Mouse (Mus musculus): ENCODE measurements around the gene Tmem126b. TPM values are rescaled to one million over a fixed set of nuclear protein-coding genes. Genes with fewer than 3 reads are reported as not detected.

Tmem126b gene
- total RNA-seq (2023), result 1 to 10 TPM; 6.5 to 7.2 TPM

DNA sequence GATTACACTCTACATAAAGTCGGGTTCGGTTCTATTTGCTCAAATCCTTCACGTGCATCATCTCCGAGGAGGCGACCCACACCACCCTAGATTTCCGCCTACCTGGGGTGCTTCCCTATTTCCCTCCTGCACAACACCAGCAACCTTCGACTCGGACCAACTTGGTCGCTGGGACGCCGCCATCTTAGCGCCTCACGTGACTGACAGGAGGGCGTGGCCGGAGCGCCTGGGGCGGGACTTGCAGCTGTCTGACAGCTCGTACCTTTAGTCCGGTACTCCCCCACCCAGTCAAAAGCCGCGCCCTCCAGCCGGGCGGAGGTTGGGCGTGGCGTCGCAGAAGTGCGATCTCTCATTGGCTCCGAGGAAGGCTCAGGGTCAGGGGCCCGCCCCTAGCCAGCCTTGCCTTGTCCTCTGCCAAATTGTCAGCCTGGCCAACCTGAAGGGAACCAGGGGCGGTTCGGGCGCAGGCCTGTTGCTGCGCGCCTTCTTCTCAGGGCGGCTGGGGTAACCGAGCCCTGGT lies at the start of gene Tmem126b:
TSS of gene Tmem126b (minus strand) at position 209 of the 520 bp plus-strand sequence.

DNA sequence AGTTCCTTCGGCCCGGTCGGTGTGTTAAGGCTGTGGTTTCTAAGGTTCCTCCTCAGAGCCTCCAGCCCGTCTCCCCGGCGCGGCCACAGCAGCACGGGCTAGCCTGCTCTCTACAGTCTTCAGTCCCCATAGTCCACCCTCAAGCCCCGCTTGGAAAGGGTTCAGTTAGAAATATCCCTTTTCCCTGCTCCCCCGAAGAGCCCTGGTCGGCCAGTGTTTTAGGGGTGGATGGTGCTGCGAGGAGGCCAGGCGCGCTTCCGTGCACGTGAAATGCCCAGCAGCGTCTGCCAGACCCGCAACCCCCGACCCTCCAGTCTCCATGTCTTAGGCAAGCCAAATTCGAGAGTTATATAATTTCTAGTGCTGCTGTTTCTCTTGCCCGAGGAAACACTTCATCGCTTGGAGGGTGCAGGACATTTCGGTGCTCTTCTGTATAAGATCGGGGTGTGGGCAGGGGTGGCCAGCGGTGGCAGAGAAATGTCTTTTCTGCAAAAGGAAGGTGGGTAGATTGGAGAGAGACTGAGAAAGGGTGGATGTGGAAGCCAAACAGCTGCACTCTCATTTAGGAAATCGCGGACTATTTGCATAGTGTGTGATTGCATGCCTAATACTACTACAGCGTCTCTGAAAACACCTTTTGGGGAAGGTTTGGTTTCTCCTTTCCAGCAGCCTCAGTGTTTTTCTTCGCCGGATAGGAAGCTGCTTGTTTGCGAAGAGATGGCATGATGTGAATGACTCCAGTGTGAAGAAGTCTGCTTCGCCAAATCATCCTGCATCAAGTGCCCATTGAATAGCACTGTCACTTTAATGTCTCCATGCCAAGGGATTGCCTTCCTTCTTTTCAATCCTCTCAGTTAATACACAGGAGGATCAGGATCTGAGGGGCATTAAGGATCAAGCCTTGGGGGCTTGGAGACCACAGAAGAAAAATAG lies 778 bp upstream of the Tmem126b start, which contains the start of gene Dlg2:
TSS of gene Dlg2 (plus strand) at position 360 of the 933 bp plus-strand sequence.

DNA sequence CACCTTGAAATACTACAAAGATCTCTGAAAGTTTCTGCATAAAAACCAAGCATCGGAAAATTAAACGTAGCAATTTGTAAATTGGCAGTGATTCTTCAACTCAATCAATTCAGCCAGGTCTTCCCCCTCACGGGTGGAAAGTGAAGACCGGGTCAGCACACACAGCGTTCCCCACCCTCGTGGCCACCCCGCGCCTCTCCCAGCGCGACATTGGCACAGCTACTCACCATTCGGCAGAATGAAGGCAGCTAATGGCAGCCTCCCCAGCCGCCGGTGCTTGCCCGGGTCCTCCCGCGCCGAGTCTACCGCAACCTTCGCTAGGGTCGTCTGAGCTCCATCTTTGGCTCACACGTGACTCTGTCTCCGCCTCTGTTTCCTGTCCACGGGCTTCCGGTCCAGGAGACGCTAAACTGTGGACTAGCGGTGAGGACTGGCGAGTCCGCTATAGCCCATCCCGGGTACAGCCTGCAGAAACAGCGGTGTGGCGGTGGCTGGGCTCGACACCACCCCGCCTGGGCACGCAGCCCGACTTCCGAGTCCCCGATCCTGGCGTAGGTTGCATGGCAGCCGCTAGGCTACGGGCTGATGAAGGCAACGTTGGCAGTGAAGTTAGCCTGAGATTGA lies 18.8 kb downstream of the Tmem126b start, which contains the start of gene Tmem126a:
TSS of gene Tmem126a (minus strand) at position 385 of the 624 bp plus-strand sequence.

DNA sequence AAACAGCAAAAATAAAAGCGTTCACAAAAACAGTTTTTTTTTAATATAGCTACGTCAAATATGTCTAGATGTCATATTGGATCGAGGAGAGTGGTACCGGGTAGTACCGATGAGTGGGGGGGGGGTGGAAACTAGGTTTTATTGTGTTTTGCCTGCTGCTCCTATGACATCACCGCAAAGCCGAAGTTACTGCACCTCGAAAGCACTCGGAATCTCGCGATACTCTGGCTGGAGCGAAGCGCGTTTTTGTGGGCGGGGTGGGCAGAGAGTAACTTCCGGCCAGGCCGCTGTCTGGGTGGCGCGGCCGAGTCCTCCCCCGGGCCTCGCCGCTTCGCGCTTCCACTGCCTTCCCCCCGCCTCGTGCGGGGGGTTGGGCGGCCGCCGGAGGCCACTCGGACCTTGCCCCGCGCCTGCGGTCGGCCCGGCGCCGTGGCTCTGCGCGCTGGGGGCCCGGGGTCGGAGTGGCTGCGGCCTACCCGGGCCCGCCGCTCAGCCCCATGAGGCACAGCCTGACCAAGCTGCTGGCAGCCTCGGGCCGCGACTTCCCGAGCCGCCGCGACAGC lies 33.2 kb downstream of the Tmem126b start, which contains the start of gene Crebzf:
TSS of gene Crebzf (plus strand) at position 212 of the 563 bp plus-strand sequence.

DNA sequence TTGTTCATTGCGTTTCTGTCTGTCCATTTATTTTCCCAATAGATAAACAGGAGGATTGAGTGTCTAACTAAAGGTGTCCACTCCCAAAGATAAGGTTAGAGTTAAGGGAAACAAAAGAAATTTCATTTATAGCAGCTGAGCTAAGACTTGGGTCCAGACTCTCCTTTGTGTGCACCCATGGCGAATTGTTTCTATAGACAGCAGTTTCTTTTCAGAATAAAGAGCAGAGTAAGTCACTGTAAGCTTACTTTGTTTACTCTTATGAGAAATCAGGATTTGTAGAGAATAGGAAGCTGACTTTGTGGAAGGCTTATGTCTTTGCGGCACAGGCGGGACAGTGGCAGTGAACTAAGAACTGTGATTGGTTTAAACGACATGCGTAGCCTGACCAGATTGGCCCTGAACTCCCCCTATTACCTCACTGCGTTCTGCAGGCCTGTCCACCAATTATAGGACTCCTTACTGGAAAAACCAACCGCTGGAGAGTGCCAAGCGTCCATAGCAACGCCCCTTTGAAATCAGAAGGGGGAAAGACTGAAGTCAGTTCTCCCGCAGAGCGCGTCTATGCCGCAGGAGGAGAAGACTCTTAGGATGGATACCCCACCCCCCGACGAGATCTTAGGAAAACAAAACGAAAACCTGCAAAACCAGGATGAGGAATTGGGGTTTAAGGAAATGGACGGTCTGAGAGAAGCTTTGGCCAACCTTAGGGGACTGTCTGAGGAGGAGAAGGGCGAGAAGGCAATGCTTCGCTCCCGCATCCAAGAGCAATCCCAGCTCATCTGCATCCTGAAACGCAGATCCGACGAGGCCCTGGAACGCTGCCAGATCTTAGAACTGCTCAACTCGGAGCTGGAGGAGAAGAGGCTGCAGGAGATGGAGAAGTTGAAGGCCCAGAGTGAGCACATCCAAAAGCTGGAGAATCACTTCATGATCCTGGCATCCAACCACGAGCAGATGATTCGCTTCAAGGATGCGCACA lies 49.5 kb downstream of the Tmem126b start, which contains the start of gene Ccdc89:
TSS of gene Ccdc89 (plus strand) at position 558 of the 982 bp plus-strand sequence.

Other genes with a start within 250 kb of the Tmem126b start
- not detected for gene Ccdc83, start 210.2 kb downstream of the Tmem126b start, total RNA-seq (2023)
- gene Sytl2, start 173.7 kb downstream of the Tmem126b start, total RNA-seq (2023), result under 1 TPM; 0.31 to 0.91 TPM
- not detected for gene Ccdc89, start 49.4 kb downstream of the Tmem126b start, total RNA-seq (2023)
- 10 to 100 TPM; 58.7 to 62.9 TPM for gene Crebzf, start 33.3 kb downstream of the Tmem126b start, total RNA-seq (2023)
- 10 to 100 TPM; 20.9 to 34.8 TPM for gene Tmem126a, start 18.8 kb downstream of the Tmem126b start, total RNA-seq (2023)
- 1 to 10 TPM; 6.2 to 8.3 TPM for gene Dlg2, start 671 bp upstream of the Tmem126b start, total RNA-seq (2023)

Measured in monocyte, adult 59 days (primary cell).